10 mouse cellular contexts compared by ENCODE assay signal in the genomic region with DNA sequence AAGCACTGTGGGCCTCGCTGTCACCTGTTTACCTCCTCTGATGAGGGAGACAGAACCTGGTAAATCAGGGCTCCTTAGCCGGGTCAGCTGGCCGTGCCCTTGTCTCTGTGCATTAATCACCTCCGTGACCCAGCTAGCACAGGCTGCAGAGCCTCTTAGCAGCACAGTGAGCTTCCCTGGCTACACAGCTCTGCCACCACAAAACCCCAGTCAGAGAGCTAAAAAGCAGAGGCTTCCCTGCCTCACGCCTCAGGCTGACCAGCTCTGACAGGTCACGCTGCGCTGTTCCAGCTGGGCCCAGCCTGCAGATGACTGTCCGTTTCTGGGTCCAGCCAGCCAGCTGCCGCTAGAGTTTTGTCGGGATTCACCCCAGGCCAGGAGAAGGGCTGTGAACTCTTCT.
A peak's percentile ranks its signal among the peaks of the same experiment; 100 is the strongest.
DNase-seq lines count a peak whose midpoint lies in the region; ATAC-seq and TF ChIP-seq lines count a peak whose summit lies in the region.
"Had no signal": no experiment of that assay in that cellular context is flagged by ENCODE, and none has a peak within 500 bp of the region (broad histone marks: within the 10 kb centered on the region; RNA-seq: fewer than 3 reads in every experiment).

No protein-coding gene starts in this region.

- no peak for TF ChIP-seq CTCF in forebrain, postnatal 0 days (IDR thresholded peaks at IDR 0.05; ENCODE audit: low read depth)

- H3K4me1 ChIP-seq in forebrain, embryonic 12.5 days, result peaks cover 26% of the 10 kb centered on the region
- H3K4me1 ChIP-seq in forebrain, postnatal 0 days (ENCODE audit: insufficient read depth), result no peaks in the 10 kb centered on the region
- peaks cover 32% of the 10 kb centered on the region for H3K4me1 ChIP-seq in midbrain, embryonic 10.5 days
- peaks cover 4% of the 10 kb centered on the region; the same call in 1 of the 2 replicates for H3K4me1 ChIP-seq in midbrain, embryonic 16.5 days (ENCODE audit: control insufficient read depth, insufficient read depth, low read length)
- H3K4me1 ChIP-seq in hindbrain, embryonic 14.5 days (replicated peaks; ENCODE audit: control insufficient read depth, insufficient read depth, low read length), result peaks cover 11% of the 10 kb centered on the region

- H3K4me3 ChIP-seq in forebrain, embryonic 12.5 days (replicated peaks), result no peak overlapping the region
- no peak overlapping the region for H3K4me3 ChIP-seq in forebrain, postnatal 0 days (ENCODE audit: low read depth, low read length)
- H3K4me3 ChIP-seq in midbrain, embryonic 10.5 days, result no peak overlapping the region
- H3K4me3 ChIP-seq in midbrain, embryonic 16.5 days (ENCODE audit: low read depth, low read length), result no peak overlapping the region
- H3K4me3 ChIP-seq in hindbrain, embryonic 14.5 days (replicated peaks; ENCODE audit: low read length), result no peak overlapping the region
- H3K4me3 ChIP-seq: forebrain, embryonic 15.5 days had no signal

- H3K27me3 ChIP-seq in forebrain, embryonic 12.5 days, result no peaks in the 10 kb centered on the region
- no peaks in the 10 kb centered on the region for H3K27me3 ChIP-seq in forebrain, postnatal 0 days (ENCODE audit: insufficient read depth, low read length)
- H3K27me3 ChIP-seq in midbrain, embryonic 10.5 days (ENCODE audit: low read depth, poor library complexity, severe bottlenecking), result no peaks in the 10 kb centered on the region
- no peaks in the 10 kb centered on the region for H3K27me3 ChIP-seq in midbrain, embryonic 16.5 days (ENCODE audit: control insufficient read depth, insufficient read depth, low read depth, low read length)
- no peaks in the 10 kb centered on the region for H3K27me3 ChIP-seq in hindbrain, embryonic 14.5 days (ENCODE audit: control insufficient read depth, insufficient read depth, low read length)
- H3K27me3 ChIP-seq: forebrain, embryonic 15.5 days had no signal

- 61% methylated on average over 10 of the region's 10 CpGs for WGBS in forebrain, embryonic 12.5 days
- WGBS in forebrain, postnatal 0 days, result 66% methylated on average over 10 of the region's 10 CpGs
- WGBS in midbrain, embryonic 10.5 days, result 60% methylated on average over 10 of the region's 10 CpGs
- WGBS in midbrain, embryonic 16.5 days, result 40% methylated on average over 10 of the region's 10 CpGs
- WGBS in hindbrain, embryonic 14.5 days, result 57% methylated on average over 10 of the region's 10 CpGs

- no peaks in the 10 kb centered on the region for H3K36me3 ChIP-seq in forebrain, embryonic 12.5 days (replicated peaks)
- H3K36me3 ChIP-seq in forebrain, postnatal 0 days (ENCODE audit: insufficient read depth), result no peaks in the 10 kb centered on the region
- H3K36me3 ChIP-seq in midbrain, embryonic 10.5 days, result no peaks in the 10 kb centered on the region
- H3K36me3 ChIP-seq in midbrain, embryonic 16.5 days (ENCODE audit: control insufficient read depth, insufficient read depth, low read length), result no peaks in the 10 kb centered on the region
- H3K36me3 ChIP-seq in hindbrain, embryonic 14.5 days (replicated peaks; ENCODE audit: control insufficient read depth, insufficient read depth), result no peaks in the 10 kb centered on the region
- H3K36me3 ChIP-seq: forebrain, embryonic 15.5 days had no signal

- peak overlapping the region; percentile 31; the same call in 1 of the 2 replicates for H3K27ac ChIP-seq in forebrain, embryonic 12.5 days
- no peak overlapping the region for H3K27ac ChIP-seq in forebrain, postnatal 0 days (ENCODE audit: low read depth, low read length)
- H3K27ac ChIP-seq in midbrain, embryonic 10.5 days (replicated peaks), result peak overlapping the region; percentile 65
- H3K27ac ChIP-seq in midbrain, embryonic 16.5 days (ENCODE audit: low read length), result no peak overlapping the region
- no peak overlapping the region for H3K27ac ChIP-seq in hindbrain, embryonic 14.5 days
- H3K27ac ChIP-seq: forebrain, embryonic 15.5 days had no signal

- DNase-seq in forebrain, postnatal 0 days, result no peak
- no peak for DNase-seq in midbrain, embryonic 10.5 days (ENCODE audit: low spot score)
- DNase-seq in hindbrain, embryonic 14.5 days (ENCODE audit: low spot score), result no peak
- peak; percentile 72 for DNase-seq in retina, embryonic 14.5 days (ENCODE audit: low spot score)
- DNase-seq in liver, result no peak
- DNase-seq in thymus, postnatal 0 days (ENCODE audit: low spot score), result no peak

- H3K4me2 ChIP-seq in forebrain, embryonic 12.5 days, result no peak overlapping the region
- no peak overlapping the region for H3K4me2 ChIP-seq in forebrain, postnatal 0 days (ENCODE audit: low read depth)
- H3K4me2 ChIP-seq in midbrain, embryonic 16.5 days (ENCODE audit: low read length), result no peak overlapping the region
- no peak overlapping the region for H3K4me2 ChIP-seq in hindbrain, embryonic 14.5 days (replicated peaks)
- H3K4me2 ChIP-seq: forebrain, embryonic 15.5 days had no signal

- H3K9ac ChIP-seq in forebrain, embryonic 12.5 days, result no peak overlapping the region
- H3K9ac ChIP-seq in forebrain, postnatal 0 days, result no peak overlapping the region
- H3K9ac ChIP-seq in midbrain, embryonic 16.5 days (ENCODE audit: low read depth, low read length), result no peak overlapping the region
- no peak overlapping the region for H3K9ac ChIP-seq in hindbrain, embryonic 14.5 days
- H3K9ac ChIP-seq: forebrain, embryonic 15.5 days had no signal

- no peaks in the 10 kb centered on the region; the same call in 1 of the 2 replicates for H3K9me3 ChIP-seq in forebrain, embryonic 12.5 days
- no peaks in the 10 kb centered on the region for H3K9me3 ChIP-seq in forebrain, postnatal 0 days (ENCODE audit: low read length)
- peaks cover 4% of the 10 kb centered on the region; the same call in 1 of the 2 replicates for H3K9me3 ChIP-seq in midbrain, embryonic 10.5 days (replicated peaks)
- H3K9me3 ChIP-seq in midbrain, embryonic 16.5 days (replicated peaks; ENCODE audit: control insufficient read depth, low read length, poor library complexity, severe bottlenecking), result peaks cover 5% of the 10 kb centered on the region; the same call in 1 of the 2 replicates
- H3K9me3 ChIP-seq in hindbrain, embryonic 14.5 days (ENCODE audit: control insufficient read depth, low read length), result no peaks in the 10 kb centered on the region
- H3K9me3 ChIP-seq: forebrain, embryonic 15.5 days had no signal

- ATAC-seq in forebrain, embryonic 12.5 days (ENCODE audit: low FRiP score), result peak; percentile 28; the same call in 1 of the 2 replicates
- no peak for ATAC-seq in forebrain, postnatal 0 days
- ATAC-seq in midbrain, embryonic 16.5 days, result no peak
- ATAC-seq in hindbrain, embryonic 14.5 days (ENCODE audit: low FRiP score), result 0 out of 2 replicates have a peak, but pooled peaks have one; percentile 15
- ATAC-seq: forebrain, embryonic 15.5 days; inflammation-experienced regulatory T-cells, adult 6 months had no signal

Comparison
In these comparisons a context has a peak if more than half of its experiments do, and no peak if none do; other contexts are left out.
1. ATAC-seq: peak in forebrain, embryonic 12.5 days (single experiment) and hindbrain, embryonic 14.5 days (single experiment); none in forebrain, postnatal 0 days (single experiment) and midbrain, embryonic 16.5 days (single experiment).
2. H3K27ac ChIP-seq: peak in forebrain, embryonic 12.5 days (single experiment) and midbrain, embryonic 10.5 days (single experiment); none in forebrain, postnatal 0 days (single experiment), midbrain, embryonic 16.5 days (single experiment) and hindbrain, embryonic 14.5 days (single experiment).